Mouse (Mus musculus) hindbrain, embryonic 14.5 days (tissue): ENCODE measurements around the gene Atp1b4. TPM values are rescaled to one million over a fixed set of nuclear protein-coding genes. Genes with fewer than 3 reads are reported as not detected.
"Not testable (repeated sequence)": the region's sequence is repeated elsewhere in the genome, so short reads cannot be mapped to it uniquely, and the experiment has no call there.

Experiments used
- ATAC-seq: fragments of 200-750 bp; cut with Nextera tagmentation; 2 replicates; pipeline ENCODE4 v1.8.0; 2017; ENCODE audit warnings: moderate number of reproducible peaks, mild to moderate bottlenecking, moderate TSS enrichment, moderate library complexity; ENCODE audit not compliant: low FRiP score
- DNase-seq: peaks from one replicate; pipeline ENCODE4 v3.0.0-alpha.2; 2015; ENCODE audit warnings: low spot score
- H3K27ac ChIP-seq: fragments of 300-500 bp; sonication (generic); 2 replicates; pipeline ENCODE4 v1.5.1; 2014; ENCODE audit warnings: mild to moderate bottlenecking, moderate library complexity
- H3K27me3 ChIP-seq: fragments of 300-500 bp; sonication (generic); 2 replicates; pipeline ENCODE4 v1.6.1; 2014; ENCODE audit warnings: mild to moderate bottlenecking, low read length, mixed read lengths; ENCODE audit not compliant: control insufficient read depth, insufficient read depth
- H3K36me3 ChIP-seq: fragments of 300-500 bp; sonication (generic); replicated peaks from 2 replicates; pipeline ENCODE4 v1.6.1; 2014; ENCODE audit not compliant: control insufficient read depth, insufficient read depth
- H3K4me1 ChIP-seq: fragments of 300-500 bp; sonication (generic); replicated peaks from 2 replicates; pipeline ENCODE4 v1.6.1; 2014; ENCODE audit warnings: antibody characterized with exemption, low read length, mixed read lengths; ENCODE audit not compliant: control insufficient read depth, insufficient read depth
- H3K4me2 ChIP-seq: fragments of 300-500 bp; sonication (generic); replicated peaks from 2 replicates; pipeline ENCODE4 v1.6.1; 2014; ENCODE audit warnings: mild to moderate bottlenecking, moderate library complexity
- H3K4me3 ChIP-seq: fragments of 300-500 bp; sonication (generic); replicated peaks from 2 replicates; pipeline ENCODE4 v1.5.1; 2014; ENCODE audit warnings: mild to moderate bottlenecking, low read length
- H3K9ac ChIP-seq: fragments of 300-500 bp; sonication (generic); 2 replicates; pipeline ENCODE4 v1.6.1; 2014
- H3K9me3 ChIP-seq: fragments of 300-500 bp; sonication (generic); 2 replicates; pipeline ENCODE4 v1.6.1; 2016; ENCODE audit warnings: low read length; ENCODE audit not compliant: control insufficient read depth
- WGBS: fragments of 180-500 bp; shearing (Covaris S2); extraction: QIAGEN DNeasy Blood & Tissue Kit; methylation state at CpG from one replicate; pipeline ENCODE4 v1.1.7; 2014; 5-methylcytosine and 5-hydroxymethylcytosine counted together
- polyA plus RNA-seq: library from polyadenylated mRNA; unstranded; fragments of >200 nt; fragmentation: Nextera tagmentation; extraction: Ambion mirVana; gene quantifications from 2 replicates; pipeline ENCODE4 v1.2.1, GENCODE M21; 2014

The Atp1b4 gene
- polyA plus RNA-seq, 1 experiment from 2014 or later, result not detected

DNA sequence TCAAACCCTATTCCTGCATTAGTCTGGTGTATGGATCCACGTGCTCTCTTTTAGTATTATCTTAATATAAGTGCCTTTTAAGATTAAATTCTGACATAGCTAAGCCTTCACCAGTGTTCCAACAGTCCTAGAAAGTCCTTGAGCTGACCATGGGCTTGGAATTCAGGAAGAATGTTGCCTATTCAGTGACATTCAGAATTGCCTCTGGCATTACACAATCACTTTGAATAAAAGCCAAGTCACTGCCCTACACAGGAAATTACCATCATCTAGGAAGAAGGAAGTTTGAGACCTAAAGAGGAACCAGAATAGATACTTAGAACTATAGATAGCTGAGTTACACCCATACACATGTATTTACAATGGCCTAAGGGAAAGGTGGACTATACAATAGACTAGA, 48.6 kb downstream of the Atp1b4 start:
- not testable (repeated sequence) for H3K27ac ChIP-seq, H3K9ac ChIP-seq, H3K4me3 ChIP-seq, ATAC-seq, H3K4me1 ChIP-seq, H3K36me3 ChIP-seq, H3K9me3 ChIP-seq, DNase-seq, H3K4me2 ChIP-seq, H3K27me3 ChIP-seq
- WGBS, result 55% methylated on average over 1 of the region's 1 CpGs

DNA sequence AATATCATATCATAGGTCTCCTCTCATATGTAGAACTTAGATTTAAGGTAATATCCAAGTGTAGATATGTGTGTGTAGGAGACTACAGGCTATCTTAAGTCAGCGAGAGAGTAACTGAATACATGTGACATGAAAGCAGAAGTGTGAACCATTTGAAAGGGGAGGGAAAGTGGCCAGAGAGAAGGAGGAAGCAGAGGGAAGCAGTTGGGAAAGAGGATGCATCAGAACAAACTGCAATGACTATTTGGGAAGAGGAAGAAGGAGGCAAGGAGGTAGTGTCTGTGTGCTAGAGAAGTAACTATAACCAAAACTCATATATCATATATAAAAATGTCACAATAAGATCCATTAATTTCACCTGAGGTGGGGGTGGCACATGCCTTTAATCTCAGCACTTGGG, 57.2 kb downstream of the Atp1b4 start:
- H3K4me1 ChIP-seq, ATAC-seq, H3K4me3 ChIP-seq, H3K9ac ChIP-seq, H3K9me3 ChIP-seq, H3K27ac ChIP-seq, H3K36me3 ChIP-seq, H3K4me2 ChIP-seq, H3K27me3 ChIP-seq, DNase-seq: not testable (repeated sequence)
- WGBS, result 90% methylated on average over 1 of the region's 1 CpGs

Other genes starting within 250 kb of the Atp1b4 start
- gene Rhox10, start 249.7 kb upstream of the Atp1b4 start, polyA plus RNA-seq, result not detected in 2 replicates
- gene Rhox11, start 231.0 kb upstream of the Atp1b4 start, polyA plus RNA-seq, result not detected in 2 replicates
- not detected in 2 replicates for gene Rhox12, start 205.3 kb upstream of the Atp1b4 start, polyA plus RNA-seq
- gene Rhox13, start 195.0 kb upstream of the Atp1b4 start, polyA plus RNA-seq, result not detected in 2 replicates
- gene Zbtb33, start 126.4 kb upstream of the Atp1b4 start, polyA plus RNA-seq, result 6.6 and 7.7 TPM in 2 replicates
- gene Tmem255a, start 63.7 kb upstream of the Atp1b4 start, polyA plus RNA-seq, result 46.9 and 50.0 TPM in 2 replicates
- 85.4 and 88.3 TPM in 2 replicates for gene Lamp2, start 140.3 kb downstream of the Atp1b4 start, polyA plus RNA-seq